Mouse (Mus musculus) monocyte, adult 5-6 weeks (primary cell): Measurements from ENCODE around the gene Cul3. TPM values are rescaled to one million over a fixed set of nuclear protein-coding genes. Genes with fewer than 3 reads are reported as not detected.

ENCODE experiments used
- ATAC-seq: fragments of 153-309, 156-312 bp; replicated peaks from 2 replicates; pipeline ENCODE4 v1.8.0; 2017; ENCODE audit warnings: mild to moderate bottlenecking; ENCODE audit not compliant: low TSS enrichment, insufficient number of reproducible peaks, severe bottlenecking, poor library complexity, low FRiP score
- total RNA-seq: library from RNA; stranded (forward); fragments of 200-1000, 200-491, 200-594 nt; gene quantifications from 3 replicates; pipeline ENCODE4 v1.2.3, GENCODE M21; 2017

Gene Cul3
- total RNA-seq, 1 experiment from 2014 or later, result 303 TPM

- no peak for ATAC-seq
Observed at GRCm38 (mm10) chr1:80325761-80326160, 14.5 kb downstream of the Cul3 start.

GRCm38 (mm10) chr1:80324370-80324769 is 15.9 kb downstream of the Cul3 start:
- no peak for ATAC-seq

- ATAC-seq, result no peak
Observed at GRCm38 (mm10) chr1:80315533-80316045, 24.7 kb downstream of the Cul3 start.

- ATAC-seq, result no peak
Observed at GRCm38 (mm10) chr1:80293307-80293706, 47.0 kb downstream of the Cul3 start.

- no peak for ATAC-seq
Observed at GRCm38 (mm10) chr1:80278731-80279130, 61.5 kb downstream of the Cul3 start.

- no peak for ATAC-seq
Observed at GRCm38 (mm10) chr1:80260443-80260842, 79.8 kb downstream of the Cul3 start.

- ATAC-seq, result peak; percentile 40; the same call in 1 of the 2 replicates
Observed at GRCm38 (mm10) chr1:80258632-80259031, 81.6 kb downstream of the Cul3 start.

- ATAC-seq, result no peak
Observed at GRCm38 (mm10) chr1:80253309-80253708, 87.0 kb downstream of the Cul3 start.

- no peak for ATAC-seq
Observed at GRCm38 (mm10) chr1:80250247-80250646, 90.0 kb downstream of the Cul3 start.

- no peak for ATAC-seq
Observed at GRCm38 (mm10) chr1:80247131-80247530, 93.1 kb downstream of the Cul3 start.

- ATAC-seq, result no peak
Observed at GRCm38 (mm10) chr1:80244123-80244522, 96.2 kb downstream of the Cul3 start.

GRCm38 (mm10) chr1:80241579-80241978 is 98.7 kb downstream of the Cul3 start:
- no peak for ATAC-seq

- ATAC-seq, result no peak
Observed at GRCm38 (mm10) chr1:80240017-80240660, 100.1 kb downstream of the Cul3 start.

- ATAC-seq, result no peak
Observed at GRCm38 (mm10) chr1:80239481-80239880, 100.8 kb downstream of the Cul3 start.

GRCm38 (mm10) chr1:80236951-80237702 is 103.2 kb downstream of the Cul3 start:
- ATAC-seq, result no peak

- no peak for ATAC-seq
Observed at GRCm38 (mm10) chr1:80236126-80236525, 104.2 kb downstream of the Cul3 start.

- ATAC-seq, result no peak
Observed at GRCm38 (mm10) chr1:80230612-80231011, 109.7 kb downstream of the Cul3 start.

GRCm38 (mm10) chr1:80224839-80225412 is 115.4 kb downstream of the Cul3 start:
- no peak for ATAC-seq

GRCm38 (mm10) chr1:80221151-80221550 is 119.1 kb downstream of the Cul3 start:
- ATAC-seq, result no peak

- no peak for ATAC-seq
Observed at GRCm38 (mm10) chr1:80218268-80218667, 122.0 kb downstream of the Cul3 start, which contains the start of gene Fam124b. Gene Fam124b (minus strand): TSS chr1:80218473.
